Comparison of ENCODE assay signal across 20 mouse cellular contexts in the genomic region with DNA sequence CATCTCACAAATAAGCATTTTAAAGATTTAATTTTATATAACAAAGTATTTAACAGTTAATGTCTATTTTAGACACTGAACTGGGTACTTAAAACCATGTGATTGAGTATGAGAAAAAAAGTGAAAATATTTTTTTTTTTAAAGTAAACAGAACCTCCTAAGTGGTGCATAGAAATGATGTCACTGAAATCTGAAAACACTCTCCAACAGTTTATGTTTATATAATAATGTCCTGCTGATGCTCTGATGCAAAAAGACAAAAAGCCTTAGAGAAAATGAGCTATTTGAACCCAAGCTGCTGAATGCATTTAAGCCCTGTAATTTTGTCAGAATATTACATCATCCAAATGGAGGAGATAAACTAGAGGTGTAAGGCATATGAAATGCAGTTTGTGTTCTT.
"Had no signal": no experiment of that assay in that cellular context is flagged by ENCODE, and none has a peak within 500 bp of the region (broad histone marks: within the 10 kb centered on the region; RNA-seq: fewer than 3 reads in every experiment).

No protein-coding gene starts in this region.

- DNase-seq: liver; liver, embryonic 13.5 days; liver, postnatal 0 days; retina, postnatal 1 day; right cerebral cortex, adult 18-20 months; right cerebral cortex, postnatal 25 days; right cerebral cortex, postnatal 4 days; spleen, adult 18-20 months; thymus, adult 18-20 months; thymus, postnatal 14 days; thymus, postnatal 36 days had no signal

- H3K9ac ChIP-seq: liver, embryonic 13.5 days; liver, embryonic 15.5 days; liver, postnatal 0 days; midbrain, embryonic 13.5 days; midbrain, embryonic 15.5 days; neural tube, embryonic 13.5 days; neural tube, embryonic 15.5 days had no signal

- H3K9me3 ChIP-seq: liver, embryonic 13.5 days; liver, embryonic 15.5 days; midbrain, embryonic 13.5 days; midbrain, embryonic 15.5 days; neural tube, embryonic 13.5 days; neural tube, embryonic 15.5 days had no signal

- H3K27ac ChIP-seq: liver, embryonic 13.5 days; liver, embryonic 15.5 days; macrophage; midbrain, embryonic 13.5 days; midbrain, embryonic 15.5 days; neural tube, embryonic 13.5 days; neural tube, embryonic 15.5 days had no signal

- H3K4me2 ChIP-seq: liver, embryonic 11.5 days; liver, embryonic 13.5 days; liver, embryonic 15.5 days; midbrain, embryonic 11.5 days; midbrain, embryonic 13.5 days; midbrain, embryonic 15.5 days; neural tube, embryonic 13.5 days; neural tube, embryonic 15.5 days had no signal

- H3K36me3 ChIP-seq: liver, embryonic 13.5 days; liver, embryonic 15.5 days; midbrain, embryonic 13.5 days; midbrain, embryonic 15.5 days; neural tube, embryonic 13.5 days; neural tube, embryonic 15.5 days had no signal

- H3K4me3 ChIP-seq: liver, embryonic 13.5 days; liver, embryonic 15.5 days; megakaryocyte, embryonic 14.5 days; midbrain, embryonic 13.5 days; midbrain, embryonic 15.5 days; neural tube, embryonic 13.5 days; neural tube, embryonic 15.5 days had no signal

- H3K4me1 ChIP-seq: liver, embryonic 13.5 days; liver, embryonic 15.5 days; midbrain, embryonic 13.5 days; midbrain, embryonic 15.5 days; neural tube, embryonic 13.5 days; neural tube, embryonic 15.5 days had no signal

- ATAC-seq: liver, postnatal 0 days; midbrain, embryonic 13.5 days; midbrain, embryonic 15.5 days had no signal

- H3K27me3 ChIP-seq: liver, embryonic 13.5 days; liver, embryonic 15.5 days; megakaryocyte, embryonic 14.5 days; midbrain, embryonic 13.5 days; midbrain, embryonic 15.5 days; neural tube, embryonic 13.5 days; neural tube, embryonic 15.5 days had no signal
